Mouse (Mus musculus) T-helper 1 cell (primary cell): ENCODE results near the gene Cycs.
"Not testable (repeated sequence)": the region's sequence is repeated elsewhere in the genome, so short reads cannot be mapped to it uniquely, and the experiment has no call there.

Experiments used
- in situ Hi-C: fragments of 300-600 bp; cut with MboI, MseI; formaldehyde crosslinking; loops from one replicate; pipeline ENCODE4 v1.15.1; 2025; ENCODE audit warnings: high pct_unique_total_duplicates

Cycs gene

GRCm38 (mm10) chr6:50566141-50566996 lies at the start of gene Cycs:
Gene Cycs (minus strand): TSS chr6:50566538.
- in situ Hi-C loops: no loop called here

DNA sequence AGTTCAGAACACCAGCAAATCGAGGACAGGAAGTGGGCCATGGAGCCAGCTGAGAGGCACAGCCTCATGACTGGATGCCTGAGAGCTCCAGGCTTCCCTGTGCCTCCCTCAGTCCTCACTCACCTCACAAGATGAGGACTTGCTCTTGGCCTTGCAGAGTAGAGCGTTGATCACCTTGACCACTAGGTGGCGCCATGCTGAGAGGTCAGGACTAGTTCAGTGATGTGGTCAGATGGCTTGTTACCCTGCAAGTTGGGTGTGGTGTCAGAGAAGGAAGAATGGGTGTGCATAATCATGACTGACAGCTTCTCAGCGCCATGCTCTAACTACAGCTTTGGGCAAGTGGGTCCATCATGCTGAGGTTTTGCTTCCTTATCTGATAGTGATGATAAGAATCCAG lies 35.3 kb upstream of the Cycs start:
- in situ Hi-C loops: no loop called here

- in situ Hi-C loops: no loop called here
These were observed 32.2 kb upstream of the Cycs start for GRCm38 (mm10) chr6:50598560-50598959.

- in situ Hi-C loops: no loop called here
These were observed 30.2 kb upstream of the Cycs start, which contains the start of gene 4921507P07Rik for GRCm38 (mm10) chr6:50596301-50597211. Gene 4921507P07Rik (minus strand): TSS chr6:50596632.

GRCm38 (mm10) chr6:50594372-50594771 lies 28.0 kb upstream of the Cycs start:
- in situ Hi-C loops: no loop called here

GRCm38 (mm10) chr6:50593334-50593845 lies 27.1 kb upstream of the Cycs start:
- in situ Hi-C loops: no loop called here

- in situ Hi-C loops: no loop called here
These were observed 23.9 kb upstream of the Cycs start for GRCm38 (mm10) chr6:50590234-50590633.

DNA sequence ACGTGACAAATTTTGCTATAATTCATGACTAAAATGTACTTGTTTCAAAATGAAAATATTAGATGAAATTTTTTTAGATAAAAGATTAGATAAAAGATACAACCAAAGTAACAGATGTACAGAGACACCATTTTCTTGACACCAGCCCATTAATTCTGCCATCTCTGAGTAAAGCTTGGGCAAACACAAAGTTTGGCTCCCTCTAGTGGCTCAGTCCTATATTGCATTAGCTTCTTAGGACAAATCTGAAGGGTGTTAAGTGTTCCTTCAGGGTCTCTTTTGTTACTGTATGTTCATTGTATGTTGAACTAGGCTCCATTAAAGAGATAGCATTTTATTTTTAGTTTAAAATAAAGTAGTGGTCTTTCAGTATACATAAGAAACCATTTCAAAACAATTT lies 21.9 kb upstream of the Cycs start:
- in situ Hi-C loops: no loop called here

DNA sequence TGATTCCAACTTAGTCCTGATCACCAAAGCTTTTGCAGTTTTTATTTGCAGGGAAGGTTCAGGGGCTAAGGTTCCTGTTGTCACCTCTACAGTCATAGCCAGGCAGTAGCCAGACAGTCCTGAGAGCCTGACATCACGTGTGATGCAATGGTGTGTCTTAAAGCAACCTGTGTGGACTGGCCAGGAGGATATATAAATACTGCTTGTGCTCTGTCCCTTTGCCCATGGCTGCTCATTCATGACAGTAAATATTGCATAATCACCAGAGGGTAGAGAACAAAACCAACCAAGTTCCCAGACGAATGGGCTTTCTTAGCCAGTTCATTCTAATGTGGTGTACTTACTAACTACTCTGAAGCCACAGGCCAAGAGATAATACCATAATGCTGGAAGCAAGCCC lies 21.1 kb upstream of the Cycs start:
- in situ Hi-C loops: no loop called here

DNA sequence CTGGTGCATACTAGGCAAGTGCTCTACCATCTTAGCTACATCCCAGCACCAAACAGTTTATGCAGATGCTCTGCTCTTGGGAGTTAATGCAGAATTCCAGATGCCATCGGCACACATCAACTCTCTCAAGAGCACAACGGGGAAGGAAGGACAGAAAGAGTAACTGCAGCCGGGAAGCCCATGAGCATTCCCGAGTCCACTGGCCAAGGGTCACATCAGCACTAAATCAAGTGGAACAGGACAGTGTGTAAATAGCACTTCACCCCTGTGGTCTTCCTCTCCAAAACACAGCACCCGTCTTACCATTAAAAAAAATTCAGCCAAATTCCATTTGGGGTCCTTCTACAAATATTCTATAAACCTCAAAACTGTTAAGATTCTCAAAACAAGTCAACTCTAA lies 20.0 kb upstream of the Cycs start:
- in situ Hi-C loops: no loop called here

DNA sequence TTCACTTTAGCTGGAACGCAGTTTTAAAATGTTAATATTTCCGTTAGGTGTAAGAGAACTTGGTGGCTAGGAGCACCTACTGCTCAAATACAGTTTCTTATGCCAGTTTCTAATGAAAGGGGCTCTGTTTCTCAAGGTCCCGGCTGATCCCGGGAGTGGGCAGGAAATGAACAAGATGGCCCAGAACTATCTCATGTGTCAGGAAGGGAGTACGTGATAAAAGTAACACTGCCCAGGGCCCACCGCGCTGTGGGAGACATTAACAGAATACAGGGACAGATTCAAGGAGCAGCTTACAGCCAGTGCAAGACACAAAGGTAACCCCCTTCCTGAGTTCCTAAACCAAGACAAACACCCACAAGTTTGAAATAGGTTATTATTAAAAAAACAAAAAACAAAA lies 19.4 kb upstream of the Cycs start:
- in situ Hi-C loops: no loop called here

DNA sequence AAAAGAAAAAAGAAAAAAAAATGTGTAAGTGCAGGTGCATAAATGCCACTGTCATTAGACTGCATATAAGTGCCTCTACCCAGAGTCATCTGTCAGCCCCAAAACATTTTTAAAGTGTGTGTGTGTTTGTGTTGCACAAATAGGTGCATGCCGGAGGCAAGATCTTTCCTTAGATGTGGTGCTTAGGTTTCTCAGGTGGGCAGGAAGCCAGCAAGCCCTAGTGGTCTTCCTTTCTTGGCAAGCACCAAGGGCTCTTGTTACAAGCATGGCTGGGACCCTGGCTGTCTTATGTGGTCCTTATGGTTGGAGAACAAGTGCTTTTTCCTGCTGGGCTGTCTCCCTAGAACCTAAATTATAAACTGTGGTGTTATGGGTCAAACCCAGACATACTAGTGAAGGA lies 5.3 kb upstream of the Cycs start:
- in situ Hi-C loops: no loop called here

GRCm38 (mm10) chr6:50566997-50567255 lies 588 bp upstream of the Cycs start:
- in situ Hi-C loops: no loop called here

DNA sequence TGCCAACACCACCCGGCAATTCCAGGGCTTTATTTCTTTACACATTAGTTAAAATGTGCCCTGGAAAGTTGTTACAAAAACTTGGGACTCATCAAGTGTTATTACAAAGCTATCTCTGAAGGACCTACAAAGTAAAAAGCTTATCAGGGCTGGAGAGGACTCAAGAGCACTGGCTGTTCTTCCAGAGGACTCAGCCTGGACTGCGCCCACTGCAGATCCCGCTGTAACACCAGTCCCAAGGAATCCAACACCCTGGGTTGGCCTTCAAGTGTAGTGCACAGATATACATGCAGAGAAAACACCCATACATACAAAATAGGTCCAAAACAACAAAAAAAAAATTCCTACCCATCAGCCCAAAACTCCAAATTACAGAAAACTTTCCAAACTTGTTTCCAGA lies 2.7 kb downstream of the Cycs start:
- in situ Hi-C loops: no loop called here

DNA sequence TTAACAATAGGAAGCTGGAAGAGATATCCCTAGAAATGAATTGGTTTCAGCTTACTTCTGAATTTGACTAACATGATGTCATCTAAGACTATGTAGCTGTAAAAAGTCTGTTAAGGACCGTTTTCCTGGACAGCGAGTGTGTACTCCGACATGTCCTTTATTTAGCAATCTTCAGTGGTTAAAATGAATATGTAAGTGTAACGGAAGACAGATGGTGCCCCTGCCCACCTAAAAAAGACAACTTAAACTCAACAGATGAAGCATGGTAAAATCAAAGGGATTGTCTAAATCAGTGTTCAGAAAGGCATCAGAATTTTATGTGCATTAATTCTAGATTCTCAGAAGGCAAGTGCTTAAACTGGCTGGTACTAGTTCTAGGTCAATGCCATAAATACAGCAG lies 3.9 kb downstream of the Cycs start:
- in situ Hi-C loops: no loop called here

GRCm38 (mm10) chr6:50560776-50561175 lies 5.6 kb downstream of the Cycs start:
- in situ Hi-C loops: no loop called here

DNA sequence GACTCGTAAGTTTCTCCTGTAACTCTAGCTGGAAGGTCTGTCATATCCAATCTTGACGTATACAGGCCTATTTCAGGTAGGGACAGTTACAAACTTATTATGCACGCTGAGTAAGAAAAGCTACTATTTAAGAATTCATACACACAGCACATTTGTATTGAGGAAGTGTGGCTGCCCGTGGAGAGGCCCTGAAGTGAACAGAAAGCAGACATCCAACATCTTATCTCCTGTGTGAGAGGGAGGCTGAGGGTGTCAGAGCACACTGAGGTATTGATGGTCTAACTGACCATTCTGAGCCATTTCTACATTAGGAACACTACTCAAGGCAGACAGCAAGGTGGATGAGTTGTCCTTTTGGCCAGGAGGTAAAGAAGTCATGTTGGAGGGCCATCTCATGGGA lies 7.5 kb downstream of the Cycs start:
- in situ Hi-C loops: no loop called here

DNA sequence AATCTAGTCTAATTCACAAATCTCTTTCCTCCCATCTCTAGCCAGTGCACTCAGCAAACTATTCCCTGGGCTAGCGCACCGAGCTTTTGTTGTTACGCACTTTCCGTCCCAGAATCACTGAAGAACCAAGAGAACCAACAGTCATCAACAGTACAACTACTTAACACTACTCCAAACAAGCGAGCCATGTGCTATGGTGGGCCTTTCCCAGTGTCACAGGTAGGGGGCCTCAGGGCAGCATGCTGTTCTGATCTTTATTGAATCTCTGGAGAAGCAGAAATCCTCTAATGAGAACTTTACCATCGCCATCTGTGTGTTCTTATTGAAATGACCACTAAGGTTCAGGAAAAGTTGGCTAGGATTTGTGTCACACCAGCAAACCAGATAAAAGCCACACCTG lies 8.8 kb downstream of the Cycs start:
- in situ Hi-C loops: no loop called here

DNA sequence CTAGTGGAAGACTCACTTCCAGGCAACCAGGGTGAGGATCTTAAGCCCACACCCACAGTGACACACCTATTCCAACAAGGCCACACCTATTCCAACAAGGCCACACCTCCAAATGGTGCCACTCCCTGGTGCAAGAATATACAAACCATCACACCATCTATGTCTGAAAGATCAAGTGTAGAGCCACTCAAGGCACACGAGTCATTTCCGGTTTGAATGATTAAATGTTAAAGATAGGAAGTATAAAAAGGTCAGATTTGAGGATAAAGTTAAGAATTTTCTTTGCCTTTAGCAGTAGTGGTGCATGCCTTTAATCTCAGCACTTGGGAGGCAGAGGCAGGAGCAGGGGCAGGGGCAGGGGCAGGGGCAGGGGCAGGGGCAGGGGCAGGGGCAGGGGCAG lies 12.1 kb downstream of the Cycs start:
- in situ Hi-C loops: not testable (repeated sequence)

DNA sequence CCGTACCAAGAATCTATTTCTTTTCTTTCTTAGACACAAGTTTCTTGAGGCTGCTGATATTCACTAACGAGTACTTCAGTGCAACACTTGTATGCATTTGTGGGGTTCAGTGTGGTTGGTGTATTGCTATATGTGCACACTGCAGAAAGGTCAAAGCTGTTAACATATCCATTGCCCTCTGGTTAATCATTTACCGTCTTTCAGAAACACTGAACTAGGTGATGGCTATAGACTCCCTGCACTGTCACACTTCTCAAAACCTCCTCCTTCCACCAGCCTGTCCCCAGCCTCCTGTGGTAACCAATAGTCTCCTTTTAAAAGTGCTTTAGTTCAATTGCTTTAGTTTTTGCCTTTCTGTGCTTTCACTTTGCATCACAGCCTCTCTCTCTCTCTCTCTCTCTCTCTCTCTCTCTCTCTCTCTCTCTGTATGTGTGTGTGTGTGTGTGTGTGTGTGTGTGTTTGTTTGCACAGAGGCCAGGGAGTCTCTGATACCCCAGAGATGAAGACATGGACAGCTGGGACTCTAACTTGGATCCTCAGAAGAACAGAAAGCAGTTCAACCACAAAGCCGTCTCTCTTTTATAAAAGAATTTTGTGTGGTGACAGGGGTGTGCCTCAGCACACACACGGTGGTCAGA lies 13.3 kb downstream of the Cycs start:
- in situ Hi-C loops: no loop called here

- in situ Hi-C loops: no loop called here
These were observed 16.5 kb downstream of the Cycs start for GRCm38 (mm10) chr6:50549791-50550190.

GRCm38 (mm10) chr6:50549051-50549450 lies 17.3 kb downstream of the Cycs start:
- in situ Hi-C loops: no loop called here
